Mouse (Mus musculus) heart, postnatal 0 days (tissue): ENCODE measurements around the gene Pla2g2c.

Experiments
- CTCF ChIP-seq: IDR thresholded peaks from 2 replicates; pipeline ENCODE4 v1.5.1; 2016; ENCODE audit warnings: antibody characterized with exemption, control low read depth, low read depth
- EP300 ChIP-seq: IDR thresholded peaks from 2 replicates; pipeline ENCODE4 v1.6.1; 2016; ENCODE audit warnings: antibody characterized with exemption, low read depth

- TF ChIP-seq CTCF (no peak), EP300 (no peak)
Measured at GRCm38 (mm10) chr4:138791452-138791851, 66.9 kb downstream of the Pla2g2c start.
